Mouse (Mus musculus) CH12.LX (cell line): ENCODE results near the gene Commd7. TPM values are rescaled to one million over a fixed set of nuclear protein-coding genes. Genes with fewer than 3 reads are reported as not detected.
A peak's percentile ranks its signal among the peaks of the same experiment; 100 is the strongest.

Source experiments
- DNase-seq: peaks from one replicate; pipeline ENCODE4 v3.0.0-alpha.2; 2013; ENCODE audit errors: extremely low read depth
- H3K27ac ChIP-seq: 2 replicates; pipeline ENCODE4 v1.5.1; 2012; ENCODE audit warnings: low read depth, mild to moderate bottlenecking, control low read depth, moderate library complexity; ENCODE audit not compliant: insufficient read depth
- H3K27me3 ChIP-seq: replicated peaks from 2 replicates; pipeline ENCODE3; 2012; ENCODE audit warnings: inconsistent platforms
- H3K36me3 ChIP-seq, 2 experiments: replicated peaks in 1 of 2; 2 replicates each; pipeline versions ENCODE3 to v1.6.1; 2012; ENCODE audit warnings: inconsistent platforms in 1 of 2, low read length in 1 of 2, mild to moderate bottlenecking in 1 of 2, mixed read lengths in 1 of 2, moderate library complexity in 1 of 2; ENCODE audit not compliant: control insufficient read depth in 1 of 2, insufficient read depth in 1 of 2
- H3K4me1 ChIP-seq, 2 experiments: 2 replicates each; pipeline ENCODE4 v1.6.1; 2012; ENCODE audit warnings: inconsistent platforms in 1 of 2, moderate library complexity in 1 of 2; ENCODE audit not compliant: insufficient read depth in 2 of 2, control insufficient read depth in 1 of 2
- H3K4me2 ChIP-seq: 2 replicates; pipeline ENCODE4 v1.6.1; 2012; ENCODE audit warnings: low read depth, mild to moderate bottlenecking, control low read depth; ENCODE audit not compliant: poor library complexity, insufficient read depth, severe bottlenecking
- H3K4me3 ChIP-seq, 3 experiments: fragments of 150-350 bp in 1 of 3; sonication (generic) in 1 of 3; replicated peaks in 1 of 3; 2 replicates each; pipeline versions ENCODE3 to v1.5.1; 2011 to 2012; ENCODE audit warnings: low read depth in 2 of 3, low read length in 2 of 3, mild to moderate bottlenecking in 2 of 3, moderate library complexity in 2 of 3, control low read depth in 1 of 3, improper control_type of control experiment in 1 of 3, inconsistent platforms in 1 of 3, mixed read lengths in 1 of 3; ENCODE audit not compliant: poor library complexity in 1 of 3
- H3K79me2 ChIP-seq: replicated peaks from 2 replicates; pipeline ENCODE4 v1.6.1; 2012; ENCODE audit warnings: mild to moderate bottlenecking, moderate library complexity; ENCODE audit not compliant: control insufficient read depth, poor library complexity, insufficient read depth, severe bottlenecking; ENCODE audit errors: extremely low read depth
- H3K9ac ChIP-seq: 2 replicates; pipeline ENCODE4 v1.6.1; 2012; ENCODE audit warnings: low read depth, mild to moderate bottlenecking, control low read depth, moderate library complexity; ENCODE audit not compliant: insufficient read depth
- H3K9me3 ChIP-seq: replicated peaks from 2 replicates; pipeline ENCODE3; 2012; ENCODE audit warnings: low read length, inconsistent platforms, mixed read lengths
- BHLHE40 ChIP-seq: IDR thresholded peaks from 2 replicates; pipeline ENCODE4 v1.6.1; 2011; ENCODE audit warnings: mild to moderate bottlenecking, low read depth, low read length, improper control_type of control experiment
- CTCF ChIP-seq, 2 experiments: IDR thresholded peaks in 1 of 2; conservative IDR thresholded peaks in 1 of 2; 2 replicates each; pipeline ENCODE4 v1.5.1; 2011 to 2012; ENCODE audit warnings: low read depth in 2 of 2, low read length in 2 of 2, improper control_type of control experiment in 1 of 2, inconsistent platforms in 1 of 2, mild to moderate bottlenecking in 1 of 2, moderate library complexity in 1 of 2
- ELF1 ChIP-seq: IDR thresholded peaks from 2 replicates; pipeline ENCODE4 v1.6.1; 2014; ENCODE audit warnings: low read depth, mild to moderate bottlenecking, inconsistent platforms, low read length, improper control_type of control experiment
- ETS1 ChIP-seq: conservative IDR thresholded peaks from 2 replicates; pipeline ENCODE4 v1.6.1; 2012; ENCODE audit warnings: low read depth, mild to moderate bottlenecking, inconsistent platforms, low read length, improper control_type of control experiment, moderate library complexity
- GABPA ChIP-seq: IDR thresholded peaks from 2 replicates; pipeline ENCODE4 v1.6.1; 2012; ENCODE audit warnings: low read depth, low read length, improper control_type of control experiment, inconsistent platforms; ENCODE audit not compliant: insufficient replicate concordance
- HCFC1 ChIP-seq: IDR thresholded peaks from 2 replicates; pipeline ENCODE4 v1.6.1; 2012; ENCODE audit warnings: low read depth, mild to moderate bottlenecking, inconsistent platforms, low read length, improper control_type of control experiment
- JUN ChIP-seq: IDR thresholded peaks from 2 replicates; pipeline ENCODE4 v1.6.1; 2011; ENCODE audit warnings: low read depth, mild to moderate bottlenecking, low read length, improper control_type of control experiment, moderate library complexity; ENCODE audit not compliant: insufficient read depth
- KAT2A ChIP-seq: IDR thresholded peaks from 2 replicates; pipeline ENCODE4 v1.6.1; 2012; ENCODE audit warnings: low read length, improper control_type of control experiment, inconsistent platforms; ENCODE audit not compliant: insufficient replicate concordance
- MAFK ChIP-seq: IDR thresholded peaks from 2 replicates; pipeline ENCODE4 v1.6.1; 2011; ENCODE audit warnings: low read length, improper control_type of control experiment; ENCODE audit not compliant: insufficient replicate concordance
- MAX ChIP-seq: IDR thresholded peaks from 2 replicates; pipeline ENCODE4 v1.6.1; 2011; ENCODE audit warnings: low read length, improper control_type of control experiment
- MEF2A ChIP-seq: IDR thresholded peaks from 2 replicates; pipeline ENCODE4 v1.6.1; 2014; ENCODE audit warnings: low read depth, mild to moderate bottlenecking, inconsistent platforms, low read length, improper control_type of control experiment, borderline replicate concordance
- NELFE ChIP-seq: IDR thresholded peaks from 2 replicates; pipeline ENCODE4 v1.6.1; 2011; ENCODE audit warnings: low read depth, low read length, improper control_type of control experiment
- NRF1 ChIP-seq: IDR thresholded peaks from 2 replicates; pipeline ENCODE4 v1.6.1; 2014; ENCODE audit warnings: low read depth, mild to moderate bottlenecking, inconsistent platforms, low read length, improper control_type of control experiment, moderate library complexity
- PAX5 ChIP-seq: IDR thresholded peaks from 2 replicates; pipeline ENCODE4 v1.6.1; 2012; ENCODE audit warnings: low read length, inconsistent platforms, mixed read lengths
- RAD21 ChIP-seq: IDR thresholded peaks from 2 replicates; pipeline ENCODE4 v1.6.1; 2011; ENCODE audit warnings: low read depth, mild to moderate bottlenecking, low read length, improper control_type of control experiment, moderate library complexity
- RCOR1 ChIP-seq: conservative IDR thresholded peaks from 2 replicates; pipeline ENCODE4 v1.6.1; 2012; ENCODE audit warnings: low read depth, mild to moderate bottlenecking, inconsistent platforms, low read length, improper control_type of control experiment
- SMC3 ChIP-seq: IDR thresholded peaks from 2 replicates; pipeline ENCODE4 v1.6.1; 2011; ENCODE audit warnings: low read depth, low read length, improper control_type of control experiment
- TBP ChIP-seq: conservative IDR thresholded peaks from 2 replicates; pipeline ENCODE4 v1.6.1; 2011; ENCODE audit warnings: low read depth, low read length, improper control_type of control experiment
- TCF12 ChIP-seq: IDR thresholded peaks from 2 replicates; pipeline ENCODE4 v1.6.1; 2014; ENCODE audit warnings: low read depth, mild to moderate bottlenecking, inconsistent platforms, low read length, improper control_type of control experiment
- ZC3H11A ChIP-seq: IDR thresholded peaks from 2 replicates; pipeline ENCODE4 v1.6.1; 2012; ENCODE audit warnings: low read depth, mild to moderate bottlenecking, inconsistent platforms, low read length, improper control_type of control experiment
- ZKSCAN1 ChIP-seq: IDR thresholded peaks from 2 replicates; pipeline ENCODE4 v1.6.1; 2012; ENCODE audit warnings: low read depth, inconsistent platforms, low read length, improper control_type of control experiment, borderline replicate concordance
- dilution Hi-C: fragments of 300-500 bp; cut with MboI; formaldehyde crosslinking; loops from 2 replicates; pipeline ENCODE4 v1.14.3; 2020; ENCODE audit warnings: low sequenced_read_pairs; ENCODE audit not compliant: extremely low pct_unique_long_range_greater_than_20kb, extremely low pct_ligation_motif_present
- in situ Hi-C: fragments of 300-500 bp; cut with MboI; formaldehyde crosslinking; loops from 3 replicates; pipeline ENCODE4 v1.14.3; 2019; ENCODE audit warnings: low sequenced_read_pairs, low pct_ligation_motif_present, low pct_unique_long_range_greater_than_20kb, mixed read lengths
- polyA plus RNA-seq: library from polyadenylated mRNA; unstranded; fragments of >175 nt; gene quantifications from 2 replicates; pipeline ENCODE4 v1.2.1, GENCODE M21; 2012; ENCODE audit warnings: low read depth; ENCODE audit not compliant: insufficient read length
- total RNA-seq, 2 experiments: library from RNA; depleted of rRNA; stranded (reverse); fragments of 300-350 nt in 1 of 2; fragments of >200 nt in 1 of 2; gene quantifications; 2 replicates each; pipeline ENCODE4 v1.2.3; 2012 to 2014

Gene Commd7
- total and polyA plus RNA-seq, 3 experiments, result 18.9 to 34.7 (median 28.4) TPM

- dilution Hi-C loops (no loop called here), in situ Hi-C loops (no loop called here)
- no peak overlapping the region for H3K27ac ChIP-seq
- no peaks in the 10 kb centered on the region for H3K27me3 ChIP-seq
- no peaks in the 10 kb centered on the region for H3K9me3 ChIP-seq
- no peaks in the 10 kb centered on the region for H3K79me2 ChIP-seq
- H3K4me1 ChIP-seq, result no peaks in the 10 kb centered on the region
- H3K9ac ChIP-seq, result no peak overlapping the region
- TF ChIP-seq TBP, result no peak
- no peak for TF ChIP-seq ZC3H11A
- no peak for TF ChIP-seq HCFC1
- TF ChIP-seq ETS1, result no peak
- TF ChIP-seq JUN, result no peak
- TF ChIP-seq MEF2A, result no peak
- no peak for TF ChIP-seq ZKSCAN1
- TF ChIP-seq RCOR1, result no peak
- no peak for TF ChIP-seq PAX5
- no peak for TF ChIP-seq TCF12
- TF ChIP-seq GABPA, result no peak
- TF ChIP-seq MAFK, result no peak
- H3K4me2 ChIP-seq, result no peak overlapping the region
- no peak overlapping the region for H3K4me3 ChIP-seq
- H3K36me3 ChIP-seq, result peaks cover 5 to 46% of the 10 kb centered on the region in 2 experiments
- DNase-seq, result no peak
Observed at GRCm38 (mm10) chr2:153670111-153670510, 37.5 kb upstream of the Commd7 start.

GRCm38 (mm10) chr2:153668754-153669376 lies 36.3 kb upstream of the Commd7 start:
- peak; percentile 66 for DNase-seq
- Histone ChIP-seq H3K9me3 (no peaks in the 10 kb centered on the region), H3K27ac (no peak overlapping the region), H3K4me2 (no peak overlapping the region), H3K4me3 (no peak overlapping the region), H3K4me1 (no peaks in the 10 kb centered on the region), H3K36me3 (peaks cover 3 to 52% of the 10 kb centered on the region in 2 experiments), H3K27me3 (no peaks in the 10 kb centered on the region), H3K9ac (no peak overlapping the region), H3K79me2 (no peaks in the 10 kb centered on the region)
- in situ Hi-C loops, result no loop called here
- TF ChIP-seq HCFC1, result no peak
- no peak for TF ChIP-seq BHLHE40
- TF ChIP-seq NRF1, result no peak
- TF ChIP-seq MAFK, result no peak
- TF ChIP-seq MAX, result no peak
- peak; percentile 78 for TF ChIP-seq RAD21
- TF ChIP-seq NELFE, result 0 out of 2 replicates have a peak, but pooled peaks have one; percentile 33
- 0 out of 2 replicates have a peak, but pooled peaks have one; percentile 21 for TF ChIP-seq MEF2A
- peak; percentile 58 for TF ChIP-seq SMC3
- no peak for TF ChIP-seq KAT2A
- peak; percentile 24 to 82; a peak in 3 of 4 replicates for TF ChIP-seq CTCF (conservative IDR thresholded peaks at IDR 0.05 in 1 of 2, IDR thresholded peaks at IDR 0.05 in 1 of 2; ENCODE audit: low read depth in 2 of 2, low read length in 2 of 2)
- no peak for TF ChIP-seq ELF1
- dilution Hi-C loops, result no loop called here
